In genomic region chr2:93332277-93332676, GRCm38 (mm10) we compare ENCODE assay signal across 7 mouse cellular contexts. TPM values are rescaled to one million over a fixed set of nuclear protein-coding genes. Genes with fewer than 3 reads are reported as not detected.
DNase-seq lines count a peak whose midpoint lies in the region; ATAC-seq lines count a peak whose summit lies in the region.

No protein-coding gene starts in this region.

- 0 out of 2 replicates have a peak overlapping the region, but pooled peaks have one; percentile 12 for H3K9ac ChIP-seq in forebrain, embryonic 13.5 days
- 0 out of 2 replicates have a peak overlapping the region, but pooled peaks have one; percentile 71 for H3K9ac ChIP-seq in heart, embryonic 15.5 days
- peak overlapping the region; percentile 88 for H3K9ac ChIP-seq in midbrain, embryonic 13.5 days (replicated peaks)

- H3K27me3 ChIP-seq in forebrain, embryonic 13.5 days, result 0 out of 2 replicates have a peak, but pooled peaks cover 2% of the 10 kb centered on the region
- H3K27me3 ChIP-seq in heart, embryonic 15.5 days, result no peaks in the 10 kb centered on the region
- H3K27me3 ChIP-seq in midbrain, embryonic 13.5 days, result peaks cover 8% of the 10 kb centered on the region

- no peak for ATAC-seq in forebrain, embryonic 13.5 days
- ATAC-seq in heart, embryonic 15.5 days (replicated peaks; ENCODE audit: insufficient number of reproducible peaks, insufficient read depth, low FRiP score, low read depth), result no peak
- no peak for ATAC-seq in midbrain, embryonic 13.5 days
- ATAC-seq in megakaryocyte-erythroid progenitor cell, adult 5-6 weeks (replicated peaks; ENCODE audit: low FRiP score, low TSS enrichment, poor library complexity, severe bottlenecking), result no peak

- peak overlapping the region; percentile 99 for H3K4me2 ChIP-seq in forebrain, embryonic 13.5 days
- H3K4me2 ChIP-seq in heart, embryonic 15.5 days, result peak overlapping the region; percentile 92
- H3K4me2 ChIP-seq in midbrain, embryonic 13.5 days (replicated peaks), result peak overlapping the region; percentile 98

- WGBS in forebrain, embryonic 13.5 days, result 85% methylated on average over 4 of the region's 4 CpGs
- WGBS in heart, embryonic 15.5 days, result 50% methylated on average over 4 of the region's 4 CpGs
- WGBS in midbrain, embryonic 13.5 days, result 84% methylated on average over 2 of the region's 4 CpGs

- 0 out of 2 replicates have a peak, but pooled peaks cover 6% of the 10 kb centered on the region for H3K9me3 ChIP-seq in forebrain, embryonic 13.5 days (replicated peaks)
- no peaks in the 10 kb centered on the region for H3K9me3 ChIP-seq in heart, embryonic 15.5 days (replicated peaks)
- no peaks in the 10 kb centered on the region for H3K9me3 ChIP-seq in midbrain, embryonic 13.5 days

- no peaks in the 10 kb centered on the region for H3K36me3 ChIP-seq in forebrain, embryonic 13.5 days (ENCODE audit: poor library complexity, severe bottlenecking)
- no peaks in the 10 kb centered on the region for H3K36me3 ChIP-seq in heart, embryonic 15.5 days
- H3K36me3 ChIP-seq in midbrain, embryonic 13.5 days, result no peaks in the 10 kb centered on the region

- H3K4me3 ChIP-seq in forebrain, embryonic 13.5 days, result peak overlapping the region; percentile 67
- H3K4me3 ChIP-seq in heart, embryonic 15.5 days, result peak overlapping the region; percentile 84
- H3K4me3 ChIP-seq in midbrain, embryonic 13.5 days (replicated peaks), result peak overlapping the region; percentile 71

- H3K27ac ChIP-seq in forebrain, embryonic 13.5 days, result peak overlapping the region; percentile 15; the same call in 1 of the 2 replicates
- peak overlapping the region; percentile 85; the same call in 1 of the 2 replicates for H3K27ac ChIP-seq in heart, embryonic 15.5 days
- H3K27ac ChIP-seq in midbrain, embryonic 13.5 days, result no peak overlapping the region

- peaks cover 59% of the 10 kb centered on the region for H3K4me1 ChIP-seq in forebrain, embryonic 13.5 days
- peaks cover 69% of the 10 kb centered on the region for H3K4me1 ChIP-seq in heart, embryonic 15.5 days (replicated peaks)
- peaks cover 61% of the 10 kb centered on the region for H3K4me1 ChIP-seq in midbrain, embryonic 13.5 days (replicated peaks)

- peak; percentile 62 for DNase-seq in kidney, postnatal 14 days
- no peak for DNase-seq in embryo, embryonic 11 days
- no peak for DNase-seq in cerebellum, adult 8-10 months

RNA-seq across cellular contexts. Expression of gene Tspan18, which starts 2.0 kb away (rescaled TPM):
- 22.2 and 26.5 TPM in 2 replicates for polyA plus RNA-seq in forebrain, embryonic 13.5 days (2015; fragmentation: Nextera tagmentation; extraction: Ambion mirVana)
- 31.7 and 39.6 TPM in 2 replicates for polyA plus RNA-seq in heart, embryonic 15.5 days (2015; fragmentation: Nextera tagmentation; extraction: Ambion mirVana)
- 24.9 and 31.2 TPM in 2 replicates for polyA plus RNA-seq in midbrain, embryonic 13.5 days (2015; fragmentation: Nextera tagmentation; extraction: Ambion mirVana)
- total RNA-seq in megakaryocyte-erythroid progenitor cell, adult 5-6 weeks (2014; fragmentation: Nextera tagmentation), result 4.1 TPM in 1 of 2 replicates, not detected in the other
- total RNA-seq in megakaryocyte-erythroid progenitor cell, adult 5-6 weeks (2017), result not detected in 2 replicates

Comparison
In these comparisons a context has a peak if more than half of its experiments do, and no peak if none do; other contexts are left out.
1. H3K9ac ChIP-seq: peak in every context shown above with its lines; median percentile 88 in midbrain, embryonic 13.5 days; 71 in heart, embryonic 15.5 days; 12 in forebrain, embryonic 13.5 days.